Comparison of ENCODE assay signal across 9 mouse cellular contexts in genomic region chr5:24591796-24592470, GRCm38 (mm10). TPM values are rescaled to one million over a fixed set of nuclear protein-coding genes. Genes with fewer than 3 reads are reported as not detected.
DNase-seq lines count a peak whose midpoint lies in the region; ATAC-seq lines count a peak whose summit lies in the region.
"Had no signal": no experiment of that assay in that cellular context is flagged by ENCODE, and none has a peak within 500 bp of the region (broad histone marks: within the 10 kb centered on the region; RNA-seq: fewer than 3 reads in every experiment).

No protein-coding gene starts in this region.

- H3K4me1 ChIP-seq in hindbrain, embryonic 10.5 days (replicated peaks) = peaks cover 66% of the 10 kb centered on the region
- peaks cover 37% of the 10 kb centered on the region for H3K4me1 ChIP-seq in hindbrain, embryonic 16.5 days (ENCODE audit: control insufficient read depth, insufficient read depth, low read depth, low read length)
- H3K4me1 ChIP-seq in brown adipose tissue, adult 24 weeks (ENCODE audit: control insufficient read depth, insufficient read depth, insufficient read length, low read length) = peaks cover 6% of the 10 kb centered on the region
- H3K4me1 ChIP-seq in heart, embryonic 15.5 days (replicated peaks) = peaks cover 33% of the 10 kb centered on the region
- H3K4me1 ChIP-seq in liver, embryonic 11.5 days (replicated peaks; ENCODE audit: control insufficient read depth, insufficient read depth, low read length) = peaks cover 33% of the 10 kb centered on the region

- H3K27me3 ChIP-seq in hindbrain, embryonic 10.5 days (ENCODE audit: insufficient read depth, poor library complexity, severe bottlenecking) = peaks cover 52% of the 10 kb centered on the region
- H3K27me3 ChIP-seq in hindbrain, embryonic 16.5 days (replicated peaks; ENCODE audit: control insufficient read depth, insufficient read depth, low read length) = no peaks in the 10 kb centered on the region
- no peaks in the 10 kb centered on the region for H3K27me3 ChIP-seq in heart, embryonic 15.5 days
- peaks cover 4% of the 10 kb centered on the region for H3K27me3 ChIP-seq in liver, embryonic 11.5 days (replicated peaks; ENCODE audit: control insufficient read depth, insufficient read depth, low read length)

- no peak for DNase-seq in hindbrain, embryonic 10.5 days (ENCODE audit: low spot score)
- no peak for DNase-seq in liver, embryonic 11.5 days (ENCODE audit: low spot score)
- no peak for DNase-seq in left cerebral cortex, postnatal 10 days (ENCODE audit: extremely low spot score in 1 of 2, low spot score in 2 of 2)
- DNase-seq in B cell, adult 2 months = no peak
- DNase-seq in retina, embryonic 14.5 days (ENCODE audit: low spot score) = no peak

- peak overlapping the region; percentile 36; the same call in 1 of the 2 replicates for H3K4me3 ChIP-seq in hindbrain, embryonic 10.5 days
- H3K4me3 ChIP-seq in hindbrain, embryonic 16.5 days (ENCODE audit: low read length) = no peak overlapping the region
- peak overlapping the region; percentile 46 for H3K4me3 ChIP-seq in brown adipose tissue, adult 24 weeks (ENCODE audit: insufficient read depth, low read depth, low read length)
- no peak overlapping the region for H3K4me3 ChIP-seq in heart, embryonic 15.5 days
- peak overlapping the region; percentile 25; the same call in 1 of the 2 replicates for H3K4me3 ChIP-seq in liver, embryonic 11.5 days (ENCODE audit: low read depth, low read length)

- no peaks in the 10 kb centered on the region for H3K9me3 ChIP-seq in hindbrain, embryonic 10.5 days
- H3K9me3 ChIP-seq in hindbrain, embryonic 16.5 days (ENCODE audit: control insufficient read depth, low read length) = no peaks in the 10 kb centered on the region
- H3K9me3 ChIP-seq in heart, embryonic 15.5 days (replicated peaks) = no peaks in the 10 kb centered on the region
- no peaks in the 10 kb centered on the region for H3K9me3 ChIP-seq in liver, embryonic 11.5 days (ENCODE audit: control insufficient read depth, low read length)

- H3K27ac ChIP-seq in hindbrain, embryonic 10.5 days = peak overlapping the region; percentile 50; the same call in 1 of the 2 replicates
- no peak overlapping the region for H3K27ac ChIP-seq in hindbrain, embryonic 16.5 days (ENCODE audit: low read depth, low read length)
- H3K27ac ChIP-seq in brown adipose tissue, adult 24 weeks (replicated peaks; ENCODE audit: low read depth, low read length) = 0 out of 2 replicates have a peak overlapping the region, but pooled peaks have one; percentile 28
- no peak overlapping the region for H3K27ac ChIP-seq in heart, embryonic 15.5 days
- H3K27ac ChIP-seq in liver, embryonic 11.5 days (ENCODE audit: low read depth, low read length) = no peak overlapping the region

- no peak overlapping the region for H3K9ac ChIP-seq in hindbrain, embryonic 16.5 days (ENCODE audit: low read depth, low read length)
- 0 out of 2 replicates have a peak overlapping the region, but pooled peaks have one; percentile 8 for H3K9ac ChIP-seq in heart, embryonic 15.5 days
- H3K9ac ChIP-seq in liver, embryonic 11.5 days (ENCODE audit: low read depth, low read length) = peak overlapping the region; percentile 44; the same call in 1 of the 2 replicates

- intact Hi-C loops in left cerebral cortex, postnatal 10 days (cut with DNase I) = no loop called here

- H3K36me3 ChIP-seq in hindbrain, embryonic 10.5 days = peaks cover 78% of the 10 kb centered on the region
- H3K36me3 ChIP-seq in hindbrain, embryonic 16.5 days (ENCODE audit: control insufficient read depth, insufficient read depth, low read length) = peaks cover 36% of the 10 kb centered on the region
- peaks cover 57% of the 10 kb centered on the region for H3K36me3 ChIP-seq in heart, embryonic 15.5 days
- H3K36me3 ChIP-seq in liver, embryonic 11.5 days (ENCODE audit: control insufficient read depth, insufficient read depth, low read length) = peaks cover 14% of the 10 kb centered on the region; the same call in 1 of the 2 replicates

- H3K4me2 ChIP-seq in hindbrain, embryonic 16.5 days (ENCODE audit: low read length) = no peak overlapping the region
- peak overlapping the region; percentile 42 for H3K4me2 ChIP-seq in heart, embryonic 15.5 days
- H3K4me2 ChIP-seq in liver, embryonic 11.5 days = peak overlapping the region; percentile 62

- ATAC-seq in hindbrain, embryonic 16.5 days = no peak
- no peak for ATAC-seq in heart, embryonic 15.5 days (replicated peaks; ENCODE audit: insufficient number of reproducible peaks, insufficient read depth, low FRiP score, low read depth)
- ATAC-seq in liver, embryonic 11.5 days (replicated peaks; ENCODE audit: low FRiP score) = no peak

- 60% methylated on average over 24 of the region's 24 CpGs for WGBS in hindbrain, embryonic 10.5 days
- 53% methylated on average over 24 of the region's 24 CpGs for WGBS in hindbrain, embryonic 16.5 days
- WGBS in heart, embryonic 15.5 days = 54% methylated on average over 24 of the region's 24 CpGs
- 48% methylated on average over 24 of the region's 24 CpGs for WGBS in liver, embryonic 11.5 days

RNA-seq across cellular contexts. Expression of gene Chpf2, which starts 5.4 kb away (rescaled TPM):
- polyA plus RNA-seq in hindbrain, embryonic 10.5 days (2016; fragmentation: Nextera tagmentation; extraction: Ambion mirVana) = 16.5 and 19.3 TPM in 2 replicates
- polyA plus RNA-seq in hindbrain, embryonic 16.5 days (2015; fragmentation: Nextera tagmentation; extraction: Ambion mirVana) = 20.6 and 21.9 TPM in 2 replicates
- 5.8 and 10.2 TPM in 2 replicates for polyA plus RNA-seq in brown adipose tissue, adult 24 weeks (2012; ENCODE audit: insufficient read depth, insufficient read length, missing spikeins)
- 13.1 and 18.5 TPM in 2 replicates for polyA plus RNA-seq in heart, embryonic 15.5 days (2015; fragmentation: Nextera tagmentation; extraction: Ambion mirVana)
- polyA plus RNA-seq in liver, embryonic 11.5 days (2014; fragmentation: Nextera tagmentation; extraction: Ambion mirVana) = 14.6 TPM in 2 replicates
- total RNA-seq in left cerebral cortex, postnatal 10 days (2021) = 10 to 100 TPM; 55.9 to 59.7 TPM

RNA-seq across cellular contexts. Expression of gene Abcf2, which starts 14.7 kb away (rescaled TPM):
- polyA plus RNA-seq in hindbrain, embryonic 10.5 days (2016; fragmentation: Nextera tagmentation; extraction: Ambion mirVana) = 125 and 159 TPM in 2 replicates
- 80.9 and 84.8 TPM in 2 replicates for polyA plus RNA-seq in hindbrain, embryonic 16.5 days (2015; fragmentation: Nextera tagmentation; extraction: Ambion mirVana)
- polyA plus RNA-seq in brown adipose tissue, adult 24 weeks (2012; ENCODE audit: insufficient read depth, insufficient read length, missing spikeins) = 27.8 and 32.1 TPM in 2 replicates
- 55.7 and 71.7 TPM in 2 replicates for polyA plus RNA-seq in heart, embryonic 15.5 days (2015; fragmentation: Nextera tagmentation; extraction: Ambion mirVana)
- polyA plus RNA-seq in liver, embryonic 11.5 days (2014; fragmentation: Nextera tagmentation; extraction: Ambion mirVana) = 122 and 144 TPM in 2 replicates
- 10 to 100 TPM; 56.0 to 58.9 TPM for total RNA-seq in left cerebral cortex, postnatal 10 days (2021)

RNA-seq across cellular contexts. Expression of gene Smarcd3, which starts 32.3 kb away (rescaled TPM):
- 22.8 and 35.7 TPM in 2 replicates for polyA plus RNA-seq in hindbrain, embryonic 10.5 days (2016; fragmentation: Nextera tagmentation; extraction: Ambion mirVana)
- polyA plus RNA-seq in hindbrain, embryonic 16.5 days (2015; fragmentation: Nextera tagmentation; extraction: Ambion mirVana) = 128 and 133 TPM in 2 replicates
- 15.3 and 16.7 TPM in 2 replicates for polyA plus RNA-seq in brown adipose tissue, adult 24 weeks (2012; ENCODE audit: insufficient read depth, insufficient read length, missing spikeins)
- polyA plus RNA-seq in heart, embryonic 15.5 days (2015; fragmentation: Nextera tagmentation; extraction: Ambion mirVana) = 50.9 and 57.2 TPM in 2 replicates
- 13.6 and 15.2 TPM in 2 replicates for polyA plus RNA-seq in liver, embryonic 11.5 days (2014; fragmentation: Nextera tagmentation; extraction: Ambion mirVana)
- total RNA-seq in left cerebral cortex, postnatal 10 days (2021) = 100 to 1,000 TPM; 125 to 134 TPM

RNA-seq across cellular contexts. Expression of gene 4931409K22Rik, which starts 35.3 kb away (rescaled TPM):
- 0.07 and 0.10 TPM in 2 replicates for polyA plus RNA-seq in hindbrain, embryonic 10.5 days (2016; fragmentation: Nextera tagmentation; extraction: Ambion mirVana)
- 0.13 and 0.15 TPM in 2 replicates for polyA plus RNA-seq in hindbrain, embryonic 16.5 days (2015; fragmentation: Nextera tagmentation; extraction: Ambion mirVana)
- not detected in 2 replicates for polyA plus RNA-seq in brown adipose tissue, adult 24 weeks (2012; ENCODE audit: insufficient read depth, insufficient read length, missing spikeins)
- polyA plus RNA-seq in heart, embryonic 15.5 days (2015; fragmentation: Nextera tagmentation; extraction: Ambion mirVana) = 0.09 TPM in 1 of 2 replicates, not detected in the other
- polyA plus RNA-seq in liver, embryonic 11.5 days (2014; fragmentation: Nextera tagmentation; extraction: Ambion mirVana) = 0.18 TPM in 1 of 2 replicates, not detected in the other
- total RNA-seq in left cerebral cortex, postnatal 10 days (2021) = not detected
- total RNA-seq: heart, postnatal 10 days had no signal

RNA-seq across cellular contexts. Expression of gene Asb10, which starts 51.2 kb away (rescaled TPM):
- polyA plus RNA-seq in hindbrain, embryonic 10.5 days (2016; fragmentation: Nextera tagmentation; extraction: Ambion mirVana) = 0.17 TPM in 1 of 2 replicates, not detected in the other
- polyA plus RNA-seq in hindbrain, embryonic 16.5 days (2015; fragmentation: Nextera tagmentation; extraction: Ambion mirVana) = 0.18 and 0.21 TPM in 2 replicates
- polyA plus RNA-seq in brown adipose tissue, adult 24 weeks (2012; ENCODE audit: insufficient read depth, insufficient read length, missing spikeins) = 0.59 and 0.67 TPM in 2 replicates
- polyA plus RNA-seq in heart, embryonic 15.5 days (2015; fragmentation: Nextera tagmentation; extraction: Ambion mirVana) = 7.0 and 7.4 TPM in 2 replicates
- 0.23 and 0.30 TPM in 2 replicates for polyA plus RNA-seq in liver, embryonic 11.5 days (2014; fragmentation: Nextera tagmentation; extraction: Ambion mirVana)
- under 1 TPM; 0.24 to 0.45 TPM for total RNA-seq in left cerebral cortex, postnatal 10 days (2021)

Comparison
In these comparisons a context has a peak if more than half of its experiments do, and no peak if none do; other contexts are left out.
1. H3K27ac ChIP-seq: peak in hindbrain, embryonic 10.5 days (single experiment) and brown adipose tissue, adult 24 weeks (single experiment); none in hindbrain, embryonic 16.5 days (single experiment), heart, embryonic 15.5 days (single experiment) and liver, embryonic 11.5 days (single experiment).
2. H3K4me3 ChIP-seq: peak in hindbrain, embryonic 10.5 days (single experiment), brown adipose tissue, adult 24 weeks (single experiment) and liver, embryonic 11.5 days (single experiment); none in hindbrain, embryonic 16.5 days (single experiment) and heart, embryonic 15.5 days (single experiment).